Mouse (Mus musculus) liver, embryonic 16.5 days (tissue): ENCODE results near the gene 1700011L22Rik. TPM values are rescaled to one million over a fixed set of nuclear protein-coding genes. Genes with fewer than 3 reads are reported as not detected.

Experiments used
- ATAC-seq: fragments of 200-750 bp; cut with Nextera tagmentation; 2 replicates; pipeline ENCODE4 v1.8.0; 2017; ENCODE audit warnings: low read depth, mild to moderate bottlenecking, moderate number of reproducible peaks, moderate library complexity
- H3K27ac ChIP-seq: fragments of 300-500 bp; sonication (generic); 2 replicates; pipeline ENCODE4 v1.5.1; 2014; ENCODE audit warnings: mild to moderate bottlenecking, low read length
- H3K27me3 ChIP-seq: fragments of 300-500 bp; sonication (generic); 2 replicates; pipeline ENCODE4 v1.6.1; 2014; ENCODE audit warnings: low read depth, low read length, mixed read lengths; ENCODE audit not compliant: control insufficient read depth, insufficient read depth
- H3K36me3 ChIP-seq: fragments of 300-500 bp; sonication (generic); 2 replicates; pipeline ENCODE4 v1.6.1; 2014; ENCODE audit warnings: mild to moderate bottlenecking; ENCODE audit not compliant: control insufficient read depth, insufficient read depth
- H3K4me1 ChIP-seq: fragments of 300-500 bp; sonication (generic); 2 replicates; pipeline ENCODE4 v1.6.1; 2014; ENCODE audit warnings: low read depth, low read length, mixed read lengths; ENCODE audit not compliant: control insufficient read depth
- H3K4me2 ChIP-seq: fragments of 300-500 bp; sonication (generic); 2 replicates; pipeline ENCODE4 v1.6.1; 2014; ENCODE audit warnings: low read depth, low read length, mixed read lengths
- H3K4me3 ChIP-seq: fragments of 300-500 bp; sonication (generic); 2 replicates; pipeline ENCODE4 v1.5.1; 2014; ENCODE audit warnings: low read depth, mild to moderate bottlenecking, low read length
- H3K9ac ChIP-seq: fragments of 300-500 bp; sonication (generic); 2 replicates; pipeline ENCODE4 v1.6.1; 2014; ENCODE audit warnings: low read depth, low read length
- H3K9me3 ChIP-seq: fragments of 300-500 bp; sonication (generic); replicated peaks from 2 replicates; pipeline ENCODE4 v1.6.1; 2016; ENCODE audit warnings: low read length; ENCODE audit not compliant: control insufficient read depth
- WGBS: fragments of 180-500 bp; shearing (Covaris S2); extraction: QIAGEN DNeasy Blood & Tissue Kit; methylation state at CpG from one replicate; pipeline ENCODE4 v1.1.7; 2014; ENCODE audit not compliant: insufficient replicate concordance; 5-methylcytosine and 5-hydroxymethylcytosine counted together
- polyA plus RNA-seq: library from polyadenylated mRNA; unstranded; fragments of >200 nt; fragmentation: Nextera tagmentation; extraction: Ambion mirVana; gene quantifications from 2 replicates; pipeline ENCODE4 v1.2.1, GENCODE M21; 2015

1700011L22Rik gene
- polyA plus RNA-seq, 1 experiment from 2014 or later, result not detected

- WGBS, result 61% methylated on average over 5 of the region's 5 CpGs
Measured at GRCm38 (mm10) chr8:79261920-79262319, 13.6 kb upstream of the 1700011L22Rik start.

GRCm38 (mm10) chr8:79256076-79256705 is 7.8 kb upstream of the 1700011L22Rik start:
- H3K36me3 ChIP-seq, result no peaks in the 10 kb centered on the region
- no peaks in the 10 kb centered on the region for H3K4me1 ChIP-seq
- no peak for ATAC-seq
- H3K4me3 ChIP-seq, result no peak overlapping the region
- H3K27ac ChIP-seq, result no peak overlapping the region
- no peak overlapping the region for H3K4me2 ChIP-seq
- H3K9ac ChIP-seq, result no peak overlapping the region
- 67% methylated on average over 8 of the region's 8 CpGs for WGBS
- no peaks in the 10 kb centered on the region for H3K9me3 ChIP-seq
- no peaks in the 10 kb centered on the region for H3K27me3 ChIP-seq

More at GRCm38 (mm10) chr8:79261920-79262319, 13.6 kb upstream of the 1700011L22Rik start:
- Histone ChIP-seq H3K9me3 (no peaks in the 10 kb centered on the region), H3K27me3 (no peaks in the 10 kb centered on the region), H3K4me1 (no peaks in the 10 kb centered on the region), H3K4me3 (no peak overlapping the region), H3K27ac (no peak overlapping the region), H3K4me2 (no peak overlapping the region), H3K36me3 (no peaks in the 10 kb centered on the region), H3K9ac (no peak overlapping the region)
- ATAC-seq, result no peak

GRCm38 (mm10) chr8:79253742-79254141 is 5.4 kb upstream of the 1700011L22Rik start:
- 71% methylated on average over 6 of the region's 6 CpGs for WGBS
- no peak for ATAC-seq
- no peaks in the 10 kb centered on the region for H3K9me3 ChIP-seq
- no peaks in the 10 kb centered on the region for H3K36me3 ChIP-seq
- H3K27ac ChIP-seq, result no peak overlapping the region
- no peaks in the 10 kb centered on the region for H3K27me3 ChIP-seq
- no peak overlapping the region for H3K4me2 ChIP-seq
- H3K4me3 ChIP-seq, result no peak overlapping the region
- H3K4me1 ChIP-seq, result no peaks in the 10 kb centered on the region
- H3K9ac ChIP-seq, result no peak overlapping the region

- no peaks in the 10 kb centered on the region for H3K27me3 ChIP-seq
- ATAC-seq, result no peak
- H3K4me3 ChIP-seq, result no peak overlapping the region
- no peak overlapping the region for H3K27ac ChIP-seq
- WGBS, result 66% methylated on average over 2 of the region's 2 CpGs
- no peaks in the 10 kb centered on the region for H3K36me3 ChIP-seq
- H3K9ac ChIP-seq, result no peak overlapping the region
- no peaks in the 10 kb centered on the region for H3K4me1 ChIP-seq
- H3K9me3 ChIP-seq, result no peaks in the 10 kb centered on the region
- H3K4me2 ChIP-seq, result no peak overlapping the region
Measured at GRCm38 (mm10) chr8:79243422-79243821, 4.9 kb downstream of the 1700011L22Rik start.

- no peaks in the 10 kb centered on the region for H3K9me3 ChIP-seq
- ATAC-seq, result no peak
- 65% methylated on average over 7 of the region's 7 CpGs for WGBS
Measured at GRCm38 (mm10) chr8:79239996-79240395, 8.4 kb downstream of the 1700011L22Rik start.

GRCm38 (mm10) chr8:79239320-79239719 is 9.1 kb downstream of the 1700011L22Rik start:
- Histone ChIP-seq H3K36me3 (no peaks in the 10 kb centered on the region), H3K4me3 (no peak overlapping the region), H3K4me1 (no peaks in the 10 kb centered on the region), H3K9me3 (no peaks in the 10 kb centered on the region), H3K9ac (no peak overlapping the region), H3K27ac (no peak overlapping the region), H3K27me3 (no peaks in the 10 kb centered on the region), H3K4me2 (no peak overlapping the region)
- 25% methylated on average over 3 of the region's 3 CpGs for WGBS
- no peak for ATAC-seq

More at GRCm38 (mm10) chr8:79239996-79240395, 8.4 kb downstream of the 1700011L22Rik start:
- no peak overlapping the region for H3K27ac ChIP-seq
- H3K4me2 ChIP-seq, result no peak overlapping the region
- no peaks in the 10 kb centered on the region for H3K4me1 ChIP-seq
- no peaks in the 10 kb centered on the region for H3K27me3 ChIP-seq
- no peaks in the 10 kb centered on the region for H3K36me3 ChIP-seq
- no peak overlapping the region for H3K9ac ChIP-seq
- H3K4me3 ChIP-seq, result no peak overlapping the region

GRCm38 (mm10) chr8:79229266-79229888 is 19.0 kb downstream of the 1700011L22Rik start:
- H3K4me3 ChIP-seq, result no peak overlapping the region
- 72% methylated on average over 8 of the region's 8 CpGs for WGBS
- ATAC-seq, result no peak
- H3K36me3 ChIP-seq, result no peaks in the 10 kb centered on the region
- H3K27ac ChIP-seq, result no peak overlapping the region
- H3K9ac ChIP-seq, result no peak overlapping the region
- H3K4me2 ChIP-seq, result no peak overlapping the region
- H3K27me3 ChIP-seq, result no peaks in the 10 kb centered on the region
- H3K9me3 ChIP-seq, result no peaks in the 10 kb centered on the region
- H3K4me1 ChIP-seq, result no peaks in the 10 kb centered on the region

GRCm38 (mm10) chr8:79227916-79228315 is 20.5 kb downstream of the 1700011L22Rik start:
- Histone ChIP-seq H3K27ac (no peak overlapping the region), H3K4me1 (no peaks in the 10 kb centered on the region), H3K4me3 (no peak overlapping the region), H3K36me3 (no peaks in the 10 kb centered on the region), H3K4me2 (no peak overlapping the region), H3K9me3 (no peaks in the 10 kb centered on the region), H3K9ac (no peak overlapping the region), H3K27me3 (no peaks in the 10 kb centered on the region)
- ATAC-seq, result no peak
- WGBS, result 60% methylated on average over 3 of the region's 3 CpGs

- Histone ChIP-seq H3K27me3 (no peaks in the 10 kb centered on the region), H3K4me1 (no peaks in the 10 kb centered on the region), H3K9me3 (no peaks in the 10 kb centered on the region), H3K4me2 (no peak overlapping the region), H3K4me3 (no peak overlapping the region), H3K27ac (no peak overlapping the region), H3K9ac (no peak overlapping the region), H3K36me3 (no peaks in the 10 kb centered on the region)
- ATAC-seq, result no peak
- 53% methylated on average over 4 of the region's 4 CpGs for WGBS
Measured at GRCm38 (mm10) chr8:79227194-79227593, 21.2 kb downstream of the 1700011L22Rik start.
